Mouse (Mus musculus): ENCODE data around the gene Pla2g3.

The Pla2g3 gene

DNA sequence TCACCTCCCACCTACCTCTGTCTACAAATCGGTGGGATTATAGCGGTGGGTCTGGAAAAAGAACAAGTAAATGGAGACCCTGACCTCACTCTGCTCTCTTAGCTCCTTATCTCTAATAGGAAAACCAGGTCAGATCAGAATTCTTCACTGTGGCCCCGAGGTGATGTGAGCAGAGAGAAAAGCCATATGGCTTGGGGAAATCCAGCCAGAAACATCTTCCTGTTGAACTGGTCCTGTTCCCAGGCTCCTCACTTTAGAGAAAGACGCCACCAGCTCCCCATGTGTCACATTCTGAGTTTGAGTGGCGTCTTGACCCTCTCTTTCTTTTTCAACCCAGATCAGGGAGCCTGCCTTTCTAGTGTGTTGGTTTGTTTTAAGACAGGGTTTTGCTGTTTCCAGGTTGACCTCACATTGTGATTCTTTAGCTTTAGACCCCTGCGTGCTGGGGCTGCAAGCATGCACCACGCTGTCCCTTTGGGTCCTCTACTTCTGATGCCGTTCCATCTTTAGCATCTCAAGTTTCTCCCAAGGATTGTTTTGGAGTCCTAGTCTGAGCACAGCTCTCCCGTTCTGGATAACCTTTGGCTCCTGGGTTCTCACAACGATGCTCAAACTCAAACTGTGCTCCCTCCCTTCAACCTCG lies 31.8 kb downstream of the Pla2g3 start:
- DNase-seq (ENCODE audit: low read depth, low spot score), result no peak

DNA sequence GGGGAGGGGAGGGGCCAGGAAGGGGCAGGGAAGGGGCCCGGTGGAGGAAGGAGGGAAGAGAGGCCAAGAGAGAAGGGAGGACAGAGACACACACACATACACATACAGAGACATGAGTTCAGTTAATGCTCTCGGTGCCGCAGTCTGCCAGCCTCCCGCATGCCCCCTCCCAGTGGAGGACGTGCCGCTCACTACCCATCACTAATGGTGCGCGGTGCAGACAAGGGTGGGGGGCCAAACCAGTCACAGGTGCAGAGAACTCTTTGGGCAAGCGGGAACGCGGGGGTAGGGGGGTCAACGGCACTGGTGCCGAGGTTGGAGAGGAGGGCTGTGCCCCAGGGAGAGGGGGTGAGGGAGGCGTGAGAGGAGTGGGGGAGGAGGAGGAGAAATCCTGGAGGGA lies 32.8 kb downstream of the Pla2g3 start:
- no peak for DNase-seq (ENCODE audit: low read depth, low spot score)

DNA sequence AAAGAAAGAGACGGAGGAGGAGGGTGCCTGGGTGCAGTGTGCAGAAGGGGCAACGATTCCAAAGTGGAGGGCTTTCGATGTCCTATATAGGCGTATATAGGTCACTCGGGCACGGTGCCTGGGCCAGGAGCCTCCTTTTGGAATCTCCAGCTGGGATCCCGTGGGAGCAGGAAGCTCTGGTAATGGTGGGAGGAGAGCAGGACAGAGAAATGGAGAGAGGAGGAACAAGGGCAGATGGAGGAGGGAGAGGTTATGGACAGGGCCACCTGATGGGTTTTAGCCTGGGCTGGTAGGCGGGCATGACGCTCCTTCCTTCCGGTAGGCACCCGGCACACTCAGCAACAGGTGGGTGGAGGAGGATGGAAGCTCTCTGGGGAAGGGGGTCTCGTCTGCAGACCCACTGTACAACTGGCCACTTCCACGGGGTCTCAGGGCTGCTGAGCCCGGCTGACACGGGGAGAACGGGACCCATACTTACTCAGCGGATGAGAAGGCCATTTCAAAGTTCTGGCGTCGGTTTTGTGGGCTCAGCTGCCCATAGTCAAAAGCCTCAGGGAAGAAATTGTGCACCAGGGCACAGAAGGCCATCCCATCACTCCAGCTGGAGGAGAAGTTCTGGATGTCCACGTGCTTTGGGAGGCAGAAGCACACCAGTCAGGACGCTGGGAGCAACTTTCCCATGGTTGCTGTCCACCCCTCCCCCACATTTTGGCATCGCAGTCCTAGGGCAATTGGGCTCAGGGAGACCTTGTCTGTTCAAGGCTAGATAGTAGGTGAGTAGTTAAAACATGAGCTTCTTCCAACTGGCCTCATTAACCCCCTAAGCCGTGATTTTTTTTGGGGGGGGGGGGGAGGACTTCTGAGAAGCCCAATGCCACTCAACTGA lies 33.5 kb downstream of the Pla2g3 start:
- no peak for DNase-seq (ENCODE audit: low read depth, low spot score)

DNA sequence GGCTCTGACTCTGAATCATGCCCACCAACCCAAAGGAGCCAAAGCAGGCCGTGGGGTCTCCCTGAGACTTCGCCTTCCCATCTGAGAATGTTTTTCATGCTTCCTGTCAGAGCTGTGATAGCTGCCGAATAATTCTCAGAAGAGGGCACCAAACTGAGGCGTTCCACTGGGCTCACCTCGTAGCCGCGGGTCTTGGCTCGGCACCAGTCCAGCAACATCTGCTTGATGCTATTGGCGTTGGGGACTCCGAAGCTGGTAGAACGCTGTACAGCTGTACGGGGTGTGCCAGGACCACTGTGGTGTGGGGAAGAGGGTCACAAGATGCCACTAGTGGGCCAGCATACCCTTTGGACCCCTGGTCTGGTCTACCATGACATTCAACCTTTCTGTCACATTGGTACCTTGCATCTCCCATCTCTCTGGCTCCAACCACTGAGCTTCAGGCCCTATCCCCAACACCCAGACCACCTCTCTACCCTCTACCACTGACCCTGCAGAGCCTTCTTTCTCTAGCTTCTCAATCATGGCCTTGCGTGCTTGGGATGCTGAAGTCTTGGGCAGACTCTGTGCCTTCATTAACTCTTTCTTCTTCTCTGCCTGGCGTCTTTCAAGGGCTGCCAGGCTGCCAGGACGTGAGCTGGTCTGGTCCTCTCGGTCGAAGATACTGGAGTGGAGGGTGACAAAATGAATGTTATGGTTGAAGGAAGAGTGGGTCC lies 34.4 kb downstream of the Pla2g3 start:
- DNase-seq (ENCODE audit: low read depth, low spot score), result no peak

DNA sequence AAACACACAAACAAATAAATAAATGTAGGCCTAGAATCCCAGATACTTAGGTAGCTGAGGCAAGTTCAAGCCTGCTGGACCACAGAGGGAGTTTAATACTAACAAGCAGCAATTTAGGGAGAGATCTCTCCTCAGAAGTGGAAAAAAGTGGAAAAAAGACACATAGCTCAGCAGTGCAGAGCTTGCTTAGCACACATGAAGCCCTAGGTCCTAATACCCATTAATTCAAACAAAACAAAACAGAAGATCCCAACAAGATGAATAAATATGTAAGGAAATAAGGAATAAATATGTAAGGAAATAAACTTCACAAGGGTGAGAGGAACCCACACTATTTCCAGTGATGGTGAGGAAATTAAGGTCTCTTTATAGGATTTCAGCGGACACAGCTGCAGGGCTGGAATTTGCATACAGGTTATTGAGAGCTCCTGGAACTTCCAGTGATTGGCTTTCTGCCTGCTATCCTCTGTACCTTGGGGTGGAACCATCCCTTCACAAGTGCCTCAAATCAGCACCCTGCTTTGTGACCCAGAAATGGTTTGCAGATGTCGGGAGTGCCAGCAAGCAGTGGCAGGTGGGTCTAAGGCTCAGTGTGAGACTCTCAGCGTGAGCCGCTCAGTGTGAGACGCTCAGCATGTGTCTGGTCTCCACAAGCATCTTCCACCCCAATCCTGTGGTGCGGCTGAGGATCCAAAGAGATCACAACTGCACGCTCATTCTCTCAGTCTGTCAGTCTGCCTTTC lies 35.9 kb downstream of the Pla2g3 start:
- no peak for DNase-seq (ENCODE audit: low read depth, low spot score)

DNA sequence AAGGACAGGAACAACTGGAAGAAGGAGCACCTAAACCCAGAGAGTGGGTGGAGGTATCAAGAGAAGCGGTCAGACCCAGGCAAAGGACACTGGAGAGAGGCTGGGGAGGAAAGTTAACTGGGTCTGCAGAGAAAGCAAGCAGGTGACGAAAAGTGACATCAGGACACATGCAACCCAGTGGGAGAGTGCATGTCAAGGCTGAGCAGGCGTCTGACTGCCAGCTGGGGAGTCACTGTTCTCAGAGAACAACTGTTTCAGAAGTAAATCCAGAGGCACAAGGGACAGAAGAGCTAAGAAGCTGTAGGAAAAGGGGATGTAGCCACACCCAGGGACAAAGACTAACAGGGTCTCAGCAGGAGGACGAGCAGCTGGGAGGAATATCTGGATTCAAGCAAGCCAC lies 37.5 kb downstream of the Pla2g3 start:
- DNase-seq (ENCODE audit: low read depth, low spot score), result no peak

DNA sequence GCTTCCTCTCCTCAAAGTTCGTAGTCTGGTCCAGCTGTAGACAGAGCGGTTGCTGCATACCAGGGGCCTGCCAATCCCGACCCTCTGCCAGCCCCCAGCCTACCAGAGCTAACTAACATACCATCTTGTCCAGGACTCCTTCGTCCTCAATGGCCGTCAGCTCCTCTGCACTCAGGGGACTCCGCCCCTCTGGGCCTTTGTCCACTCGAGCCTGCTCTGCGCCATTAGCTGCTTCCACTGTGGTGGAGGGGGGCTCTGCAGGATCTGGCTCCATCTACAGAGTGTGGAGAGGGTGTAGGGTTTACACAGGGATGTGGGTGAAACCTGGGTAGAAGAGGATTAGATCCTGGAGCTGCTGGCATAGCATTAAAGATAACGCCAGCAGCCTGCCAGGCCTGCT lies 38.1 kb downstream of the Pla2g3 start:
- DNase-seq (ENCODE audit: low read depth, low spot score), result no peak

DNA sequence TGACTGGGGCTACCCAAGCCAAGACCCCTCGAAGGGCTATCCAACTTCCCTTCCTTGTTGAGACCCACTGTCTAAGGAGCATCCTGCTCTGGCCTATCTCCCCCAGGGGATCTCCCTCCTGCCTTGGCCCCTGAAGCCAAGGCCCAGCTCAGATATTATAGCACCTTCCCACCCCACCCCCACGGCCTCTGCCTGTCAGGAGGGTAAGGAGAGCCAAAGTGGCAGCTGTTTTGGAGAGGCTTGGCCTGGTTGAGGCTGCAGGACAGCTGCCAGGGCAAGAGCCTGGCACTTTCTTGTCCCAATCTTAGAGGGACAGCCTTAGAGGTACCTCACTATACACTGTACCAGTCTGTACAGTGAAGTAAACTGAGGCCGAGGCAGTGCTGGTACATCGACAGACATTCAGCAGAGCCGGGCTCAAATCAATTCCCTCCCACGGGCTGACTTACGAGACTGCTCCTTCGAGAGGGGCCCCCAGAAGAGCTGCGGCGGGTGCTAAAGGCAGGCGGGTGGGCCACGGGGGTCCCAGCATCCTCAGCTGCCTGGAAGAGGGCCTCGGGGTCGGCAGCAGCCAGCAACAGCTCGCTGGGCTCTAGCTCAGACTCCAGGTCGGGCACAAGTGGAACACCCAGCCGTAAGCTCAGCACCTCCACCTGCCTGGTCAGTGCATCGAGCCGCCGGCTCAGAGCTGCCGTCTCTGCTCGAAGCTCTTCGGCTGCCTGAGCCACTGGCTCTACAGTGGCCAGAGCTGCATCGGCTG lies 39.1 kb downstream of the Pla2g3 start:
- DNase-seq (ENCODE audit: low read depth, low spot score), result no peak

DNA sequence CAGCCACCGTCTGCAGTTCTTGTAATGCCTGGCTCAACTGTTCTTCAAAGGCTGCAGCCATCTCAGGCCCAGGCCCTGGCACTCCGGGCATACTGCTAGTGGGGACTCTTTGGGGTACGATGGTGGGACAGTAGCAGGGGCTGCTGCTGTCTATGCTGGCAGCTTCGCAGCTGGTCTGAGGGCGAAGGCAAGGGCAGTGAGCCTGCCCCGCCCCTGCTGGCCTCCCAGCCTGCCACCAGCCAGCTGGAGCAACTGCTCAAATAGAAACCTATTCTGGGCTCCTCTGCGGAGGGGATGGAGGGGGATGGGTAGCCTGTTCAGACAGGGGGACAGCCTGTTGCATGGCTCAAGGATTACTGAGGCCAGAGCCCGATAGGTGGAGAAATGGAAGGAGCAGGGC lies 39.7 kb downstream of the Pla2g3 start:
- no peak for DNase-seq (ENCODE audit: low read depth, low spot score)

DNA sequence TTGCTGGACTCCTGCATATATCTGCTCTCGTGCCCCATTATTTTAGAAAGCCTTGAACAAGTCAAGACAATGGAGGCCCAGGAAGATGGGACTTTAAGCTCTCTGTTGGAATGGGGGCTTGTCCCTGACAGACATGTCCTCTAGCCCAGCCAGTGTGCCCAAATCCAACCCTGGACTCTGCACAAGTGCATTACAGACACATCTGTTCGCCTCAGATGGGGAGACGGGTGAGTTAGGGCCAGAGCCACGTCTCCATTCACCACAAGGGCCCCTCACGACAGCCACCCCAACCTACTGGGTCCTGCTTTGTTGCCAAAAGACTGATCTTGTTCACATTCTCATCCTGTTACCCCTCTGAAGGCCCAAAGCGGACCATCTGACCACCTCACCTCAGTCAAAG lies 40.1 kb downstream of the Pla2g3 start:
- no peak for DNase-seq (ENCODE audit: low read depth, low spot score)

DNA sequence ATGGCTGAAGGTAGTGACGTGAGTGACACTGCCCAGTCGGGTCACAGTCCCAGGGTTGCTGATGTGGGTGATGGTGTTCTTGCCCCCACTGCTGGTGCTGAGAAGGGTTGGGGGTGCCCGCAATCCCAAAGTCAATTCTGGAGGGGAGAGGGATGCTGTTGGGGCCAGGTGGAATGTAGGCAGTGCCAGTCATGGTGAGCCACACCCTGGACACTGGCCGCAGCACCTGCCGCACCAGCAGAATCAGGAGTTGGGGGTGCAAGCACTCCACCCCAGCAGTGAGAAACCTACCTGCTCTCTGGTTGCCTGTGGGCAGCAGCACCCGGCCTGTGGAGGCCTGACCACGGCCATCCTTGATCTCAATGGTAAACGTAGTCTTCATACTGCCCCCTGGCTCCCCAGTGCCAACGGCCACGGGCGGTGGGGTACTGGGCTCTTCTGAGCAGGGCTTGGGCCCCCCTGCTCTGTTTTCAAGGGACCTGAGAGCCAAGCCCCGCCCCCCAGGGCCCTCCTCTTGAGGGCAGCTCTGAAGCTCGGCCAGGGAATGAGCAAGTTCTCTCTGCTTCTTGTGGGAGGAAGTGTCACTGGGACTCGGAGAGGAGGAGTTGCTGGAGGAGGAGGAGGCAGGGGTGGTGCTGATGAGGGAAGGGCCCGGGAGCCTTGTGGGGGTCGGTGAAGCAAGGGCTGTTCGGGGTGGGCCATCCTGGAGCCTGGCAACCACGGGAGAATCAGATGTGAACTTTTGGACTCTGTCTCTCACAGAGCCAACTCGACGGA lies 41.6 kb downstream of the Pla2g3 start:
- no peak for DNase-seq (ENCODE audit: low read depth, low spot score)

DNA sequence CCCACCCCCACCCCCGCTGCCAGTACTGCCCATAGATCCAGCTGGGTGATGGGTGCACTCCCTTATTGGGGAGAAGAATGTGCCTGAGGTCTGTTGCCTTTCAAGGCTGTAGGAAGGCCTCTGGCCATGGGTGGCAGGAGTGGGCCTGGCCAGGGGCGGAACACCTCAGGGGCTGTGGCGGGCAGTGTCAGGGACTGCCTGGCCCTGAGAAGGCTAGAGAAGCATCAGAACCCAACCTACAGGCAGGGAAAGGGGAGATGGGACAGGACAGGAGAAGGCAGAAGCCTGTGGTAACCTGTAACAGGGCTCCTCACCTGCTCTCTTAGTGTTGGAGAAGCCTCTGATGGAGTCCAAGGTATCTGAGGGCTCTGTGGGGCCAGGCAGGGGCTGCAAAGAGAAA lies 42.6 kb downstream of the Pla2g3 start:
- no peak for DNase-seq (ENCODE audit: low read depth, low spot score)

DNA sequence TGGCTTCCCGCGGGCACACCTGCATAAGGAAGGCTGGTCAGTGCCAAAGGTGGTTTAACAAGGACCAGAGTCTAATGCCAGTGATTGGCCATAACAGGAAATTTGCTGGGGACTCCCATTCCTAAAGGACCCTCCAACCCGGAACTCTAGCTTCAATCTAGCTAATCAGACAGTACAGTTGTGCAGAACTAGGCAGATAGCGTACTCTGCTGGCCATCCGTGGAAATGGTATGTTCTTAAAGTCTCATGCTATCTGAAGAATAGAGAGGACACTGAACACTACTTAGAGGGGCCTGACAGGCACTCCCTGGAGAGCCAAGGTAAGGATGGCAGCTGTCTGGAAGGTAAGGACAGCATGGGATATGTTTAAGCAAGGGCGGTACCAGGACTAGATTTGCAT lies 43.5 kb downstream of the Pla2g3 start:
- no peak for DNase-seq (ENCODE audit: low read depth, low spot score)

DNA sequence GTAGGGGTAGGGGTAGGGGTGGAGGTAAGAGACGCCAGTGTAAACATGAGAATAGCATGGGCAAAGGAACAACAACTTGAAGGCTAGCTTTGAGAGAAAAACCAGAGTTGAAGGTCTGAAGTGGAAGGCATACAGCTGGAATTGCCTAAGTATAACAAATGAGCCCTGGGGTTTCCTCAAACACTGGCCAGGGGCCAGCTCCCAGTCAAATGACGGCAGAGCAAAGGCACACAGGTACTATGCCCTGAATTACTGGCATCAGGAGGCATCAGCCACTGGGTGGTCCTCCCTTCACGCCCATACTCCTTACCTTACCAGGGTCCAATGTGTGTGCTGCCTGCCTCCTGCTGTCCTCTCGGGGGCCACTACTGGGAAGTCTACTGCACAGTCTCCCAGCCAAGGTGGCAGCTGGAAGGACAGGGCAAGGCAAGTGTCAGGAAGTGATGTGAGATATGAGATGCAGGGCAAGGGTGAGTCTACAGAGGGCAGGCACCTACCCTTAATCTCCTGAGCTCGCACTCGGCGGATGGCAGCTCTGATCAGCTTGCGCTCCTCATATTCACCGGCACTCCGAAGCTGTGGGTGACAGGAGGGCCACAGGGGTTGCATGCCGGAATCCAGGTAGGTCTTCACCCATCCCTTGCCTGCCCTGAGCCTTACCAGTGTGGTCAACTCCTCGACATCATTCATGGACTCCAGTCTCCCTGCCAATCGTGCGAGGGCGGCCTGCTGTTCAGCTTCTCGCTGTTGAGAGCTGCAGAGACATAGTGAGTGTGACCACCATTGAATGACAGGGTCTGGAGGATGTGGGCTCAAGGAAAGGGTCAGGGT lies 44.2 kb downstream of the Pla2g3 start:
- no peak for DNase-seq (ENCODE audit: low read depth, low spot score)

DNA sequence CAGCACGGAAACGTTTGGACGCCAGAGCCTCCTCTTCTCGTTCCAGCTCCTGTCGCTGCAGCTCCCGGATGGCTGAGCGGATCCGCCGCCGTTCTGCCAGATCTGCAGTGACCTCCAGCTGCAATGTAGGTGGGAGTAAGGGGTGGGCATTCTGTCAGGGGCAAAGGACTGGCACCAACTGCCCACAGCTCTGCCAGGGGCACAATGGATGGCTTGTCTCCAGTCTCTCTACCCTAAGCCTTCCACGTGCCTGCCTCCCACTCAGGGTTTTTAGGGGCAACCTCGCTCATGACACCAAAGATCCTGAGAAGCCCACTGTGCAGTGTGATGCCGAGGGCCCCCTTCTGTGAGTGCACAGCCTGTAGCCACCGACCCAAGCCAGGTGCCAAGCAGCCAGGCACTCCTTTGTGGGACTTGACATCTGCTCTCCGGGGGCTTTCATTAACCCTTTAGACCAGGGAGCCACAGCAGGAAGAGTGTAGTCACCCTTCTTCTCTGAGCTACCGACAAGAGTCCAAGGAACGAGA lies 45.4 kb downstream of the Pla2g3 start:
- DNase-seq (ENCODE audit: low read depth, low spot score), result no peak

DNA sequence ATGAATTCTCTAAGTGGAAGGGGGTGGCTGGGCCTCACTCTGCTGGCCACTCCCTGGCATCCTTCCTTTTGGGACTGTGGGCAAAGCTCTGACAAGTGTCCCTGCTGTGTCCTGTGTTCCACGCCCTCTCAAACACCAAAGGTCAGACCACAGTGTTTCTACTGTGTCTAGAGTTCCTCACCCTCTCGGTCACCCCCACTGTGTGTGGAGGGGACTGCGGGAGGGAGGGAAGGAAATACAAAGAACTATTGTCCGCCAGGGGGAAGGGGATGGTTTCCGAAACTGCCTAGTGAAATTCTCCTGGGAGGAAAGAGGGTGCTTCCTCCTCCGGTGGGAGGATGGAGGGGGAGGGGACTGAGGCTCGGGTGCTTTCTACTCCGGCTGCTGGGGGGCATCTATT lies 46.9 kb downstream of the Pla2g3 start:
- no peak for DNase-seq (ENCODE audit: low read depth, low spot score)

DNA sequence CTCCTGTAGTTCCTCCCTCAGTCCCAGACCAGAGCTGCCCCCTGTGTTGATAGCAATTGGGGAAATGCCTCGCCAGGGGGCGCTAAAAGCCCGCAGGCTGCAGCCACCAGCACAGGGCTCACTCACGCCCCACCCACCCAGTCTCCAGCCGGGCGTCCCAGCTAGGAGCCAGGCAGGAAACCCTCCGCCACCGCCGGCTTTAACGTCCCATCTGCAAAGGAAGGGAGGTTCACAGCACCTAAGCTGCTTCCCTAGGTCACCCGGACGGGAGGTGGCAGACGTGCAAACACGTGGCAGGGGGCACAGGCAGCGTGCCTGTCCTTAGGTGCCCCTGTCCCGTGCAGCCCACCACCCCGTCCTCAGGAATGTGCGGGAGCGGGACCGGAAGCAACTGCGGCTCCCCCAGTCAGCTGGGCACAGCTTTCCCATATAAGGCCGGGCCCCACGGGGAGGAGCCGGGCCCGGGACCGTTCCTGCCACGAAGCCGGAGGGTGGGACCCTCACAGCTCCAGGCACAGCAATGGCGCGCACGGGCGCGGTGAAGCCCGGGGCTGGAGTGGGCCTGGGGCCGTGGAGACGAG lies 47.4 kb downstream of the Pla2g3 start:
- peak; percentile 74 for DNase-seq (ENCODE audit: low read depth, low spot score)

DNA sequence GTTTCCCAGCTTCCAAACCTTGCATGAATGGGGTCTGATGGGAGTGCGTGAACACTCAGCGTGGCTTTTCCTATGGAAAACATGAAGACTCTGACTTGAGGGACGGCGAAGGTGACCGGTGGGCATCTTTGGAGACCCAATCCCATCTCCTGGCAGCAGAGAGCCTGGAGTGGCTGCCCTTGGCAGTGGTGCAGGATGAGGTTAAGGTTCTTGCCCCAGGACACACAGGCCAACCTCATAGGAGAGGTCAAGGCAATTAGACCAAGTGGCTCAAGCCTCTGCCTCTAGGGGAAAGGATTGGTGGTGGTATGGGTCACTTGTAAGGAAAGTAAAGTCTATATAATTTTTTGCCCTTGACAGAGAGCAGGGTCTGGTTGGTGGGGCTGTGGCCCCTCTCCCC lies 48.0 kb downstream of the Pla2g3 start:
- no peak for DNase-seq (ENCODE audit: low read depth, low spot score)

Data from brain, embryonic 18.5 days (tissue).